In genomic region chr11:117350462-117351222, GRCm38 (mm10) we compare ENCODE assay signal across 13 mouse cellular contexts.
A peak's percentile ranks its signal among the peaks of the same experiment; 100 is the strongest.
DNase-seq lines count a peak whose midpoint lies in the region; ATAC-seq lines count a peak whose summit lies in the region.
"Had no signal": no experiment of that assay in that cellular context is flagged by ENCODE, and none has a peak within 500 bp of the region (broad histone marks: within the 10 kb centered on the region; RNA-seq: fewer than 3 reads in every experiment).

No protein-coding gene starts in this region.

- H3K27ac ChIP-seq in heart, embryonic 12.5 days (ENCODE audit: poor library complexity, severe bottlenecking), result peak overlapping the region; percentile 48; the same call in 1 of the 2 replicates
- H3K27ac ChIP-seq in midbrain, embryonic 10.5 days (replicated peaks), result peak overlapping the region; percentile 50
- no peak overlapping the region for H3K27ac ChIP-seq in midbrain, embryonic 16.5 days (ENCODE audit: low read length)
- H3K27ac ChIP-seq in intestine, embryonic 15.5 days, result peak overlapping the region; percentile 64; the same call in 1 of the 2 replicates
- H3K27ac ChIP-seq in neural tube, embryonic 13.5 days (replicated peaks), result peak overlapping the region; percentile 86; the same call in 1 of the 2 replicates
- H3K27ac ChIP-seq: left cerebral cortex, adult 2 months had no signal

- peak overlapping the region; percentile 36; the same call in 1 of the 2 replicates for H3K9ac ChIP-seq in heart, embryonic 12.5 days
- no peak overlapping the region for H3K9ac ChIP-seq in midbrain, embryonic 16.5 days (ENCODE audit: low read depth, low read length)
- H3K9ac ChIP-seq in intestine, embryonic 15.5 days, result no peak overlapping the region
- no peak overlapping the region; the same call in 1 of the 2 replicates for H3K9ac ChIP-seq in neural tube, embryonic 13.5 days
- H3K9ac ChIP-seq: midbrain, embryonic 12.5 days had no signal

- ATAC-seq in heart, embryonic 12.5 days (ENCODE audit: insufficient number of reproducible peaks, low FRiP score), result 0 out of 2 replicates have a peak, but pooled peaks have one; percentile 12
- no peak for ATAC-seq in midbrain, embryonic 16.5 days
- ATAC-seq in intestine, embryonic 15.5 days, result no peak
- ATAC-seq in neural tube, embryonic 13.5 days (ENCODE audit: low read depth), result no peak
- ATAC-seq in CD4-positive, CD25-positive, alpha-beta regulatory T cell, adult 4 months, result no peak
- no peak for ATAC-seq in cerebellum, adult (ENCODE audit: insufficient number of reproducible peaks, low FRiP score, low TSS enrichment)
- ATAC-seq: forebrain, embryonic 16.5 days had no signal

- H3K4me2 ChIP-seq in heart, embryonic 12.5 days, result no peak overlapping the region
- no peak overlapping the region for H3K4me2 ChIP-seq in midbrain, embryonic 16.5 days (ENCODE audit: low read length)
- H3K4me2 ChIP-seq in intestine, embryonic 15.5 days (replicated peaks), result no peak overlapping the region
- no peak overlapping the region for H3K4me2 ChIP-seq in neural tube, embryonic 13.5 days
- H3K4me2 ChIP-seq: midbrain, embryonic 12.5 days had no signal

- intact Hi-C loops in heart, postnatal 10 days (cut with DNase I), result no loop called here

- peaks cover 44% of the 10 kb centered on the region for H3K36me3 ChIP-seq in heart, embryonic 12.5 days
- H3K36me3 ChIP-seq in midbrain, embryonic 10.5 days, result peaks cover 57% of the 10 kb centered on the region
- peaks cover 23% of the 10 kb centered on the region for H3K36me3 ChIP-seq in midbrain, embryonic 16.5 days (ENCODE audit: control insufficient read depth, insufficient read depth, low read length)
- peaks cover 29% of the 10 kb centered on the region for H3K36me3 ChIP-seq in intestine, embryonic 15.5 days
- H3K36me3 ChIP-seq in neural tube, embryonic 13.5 days, result peaks cover 45% of the 10 kb centered on the region

- WGBS in heart, embryonic 12.5 days, result 57% methylated on average over 11 of the region's 11 CpGs
- WGBS in midbrain, embryonic 10.5 days, result 89% methylated on average over 11 of the region's 11 CpGs
- WGBS in midbrain, embryonic 16.5 days, result 86% methylated on average over 11 of the region's 11 CpGs
- 78% methylated on average over 11 of the region's 11 CpGs for WGBS in intestine, embryonic 15.5 days
- WGBS in neural tube, embryonic 13.5 days, result 90% methylated on average over 11 of the region's 11 CpGs

- no peaks in the 10 kb centered on the region for H3K27me3 ChIP-seq in heart, embryonic 12.5 days (replicated peaks)
- H3K27me3 ChIP-seq in midbrain, embryonic 10.5 days (ENCODE audit: low read depth, poor library complexity, severe bottlenecking), result no peaks in the 10 kb centered on the region
- no peaks in the 10 kb centered on the region for H3K27me3 ChIP-seq in midbrain, embryonic 16.5 days (ENCODE audit: control insufficient read depth, insufficient read depth, low read depth, low read length)
- no peaks in the 10 kb centered on the region for H3K27me3 ChIP-seq in intestine, embryonic 15.5 days (replicated peaks)
- H3K27me3 ChIP-seq in neural tube, embryonic 13.5 days, result no peaks in the 10 kb centered on the region
- H3K27me3 ChIP-seq: midbrain, embryonic 12.5 days had no signal

- DNase-seq in heart, postnatal 10 days, result no peak
- DNase-seq in midbrain, embryonic 10.5 days (ENCODE audit: low spot score), result no peak
- DNase-seq: cerebellum, adult 9-11 months; kidney, adult 11 months had no signal

- H3K9me3 ChIP-seq in heart, embryonic 12.5 days (replicated peaks), result 0 out of 2 replicates have a peak, but pooled peaks cover 5% of the 10 kb centered on the region
- no peaks in the 10 kb centered on the region for H3K9me3 ChIP-seq in midbrain, embryonic 10.5 days (replicated peaks)
- H3K9me3 ChIP-seq in midbrain, embryonic 16.5 days (replicated peaks; ENCODE audit: control insufficient read depth, low read length, poor library complexity, severe bottlenecking), result no peaks in the 10 kb centered on the region
- no peaks in the 10 kb centered on the region for H3K9me3 ChIP-seq in intestine, embryonic 15.5 days
- no peaks in the 10 kb centered on the region for H3K9me3 ChIP-seq in neural tube, embryonic 13.5 days
- H3K9me3 ChIP-seq: midbrain, embryonic 12.5 days had no signal

- H3K4me3 ChIP-seq in heart, embryonic 12.5 days, result no peak overlapping the region
- no peak overlapping the region for H3K4me3 ChIP-seq in midbrain, embryonic 10.5 days
- H3K4me3 ChIP-seq in midbrain, embryonic 16.5 days (ENCODE audit: low read depth, low read length), result no peak overlapping the region
- no peak overlapping the region for H3K4me3 ChIP-seq in intestine, embryonic 15.5 days (replicated peaks)
- no peak overlapping the region for H3K4me3 ChIP-seq in neural tube, embryonic 13.5 days
- H3K4me3 ChIP-seq: left cerebral cortex, adult 2 months; midbrain, embryonic 12.5 days had no signal

- H3K4me1 ChIP-seq in heart, embryonic 12.5 days (replicated peaks), result peaks cover 52% of the 10 kb centered on the region
- peaks cover 52% of the 10 kb centered on the region for H3K4me1 ChIP-seq in midbrain, embryonic 10.5 days
- H3K4me1 ChIP-seq in midbrain, embryonic 16.5 days (ENCODE audit: control insufficient read depth, insufficient read depth, low read length), result peaks cover 37% of the 10 kb centered on the region
- peaks cover 52% of the 10 kb centered on the region for H3K4me1 ChIP-seq in intestine, embryonic 15.5 days (replicated peaks)
- peaks cover 55% of the 10 kb centered on the region for H3K4me1 ChIP-seq in neural tube, embryonic 13.5 days (replicated peaks)
